Mouse (Mus musculus): ENCODE measurements around the gene Calcoco1. TPM values are rescaled to one million over a fixed set of nuclear protein-coding genes. Genes with fewer than 3 reads are reported as not detected.

Gene Calcoco1
- polyA plus RNA-seq (2012; ENCODE audit: low replicate concordance), result 9.7 and 15.0 TPM in 2 replicates

DNA sequence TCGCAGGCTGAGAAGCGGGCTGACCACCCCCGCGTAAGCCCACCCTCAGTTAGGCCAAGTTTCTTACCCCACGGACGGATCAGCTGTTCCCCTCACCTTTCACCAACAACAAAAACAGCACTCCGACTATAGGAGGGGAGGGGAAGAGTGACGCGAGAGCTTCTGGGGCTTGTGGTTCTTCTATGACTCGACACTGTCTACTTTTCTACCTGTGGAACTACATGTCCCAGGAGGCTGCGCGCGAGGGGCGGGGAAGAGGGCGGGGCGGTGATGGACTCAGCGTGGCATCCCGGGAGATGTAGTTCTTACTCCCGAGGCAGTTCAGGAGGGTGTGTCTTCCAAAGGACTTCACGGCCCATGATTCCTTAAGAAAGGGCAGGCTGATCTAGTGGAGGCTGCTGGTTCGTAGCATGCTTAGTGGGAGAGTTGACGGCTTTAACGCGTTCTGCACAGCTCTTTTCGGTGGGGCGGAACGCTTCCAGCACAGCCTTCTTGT, at the start of gene Calcoco1:
Gene Calcoco1 (minus strand): TSS at position 199 of the 496 bp plus-strand sequence.

GRCm38 (mm10) chr15:102672215-102673071, 49.5 kb downstream of the Calcoco1 start, which contains the start of gene Atp5g2:
Gene Atp5g2, minus strand, starts transcription at chr15:102672352.

Other genes with a start within 250 kb of the Calcoco1 start
- gene Gm10337, start 218.5 kb downstream of the Calcoco1 start, polyA plus RNA-seq (2012; ENCODE audit: low replicate concordance), result not detected in 2 replicates
- 0.99 and 1.2 TPM in 2 replicates for gene Map3k12, start 205.1 kb downstream of the Calcoco1 start, polyA plus RNA-seq (2012; ENCODE audit: low replicate concordance)
- gene Tarbp2, start 204.0 kb downstream of the Calcoco1 start, polyA plus RNA-seq (2012; ENCODE audit: low replicate concordance), result 79.5 and 91.5 TPM in 2 replicates
- gene Npff, start 197.2 kb downstream of the Calcoco1 start, polyA plus RNA-seq (2012; ENCODE audit: low replicate concordance), result 0.91 and 1.0 TPM in 2 replicates
- gene Gm28047, start 97.1 kb downstream of the Calcoco1 start, polyA plus RNA-seq (2012; ENCODE audit: low replicate concordance), result 1.6 TPM in 1 of 2 replicates, not detected in the other
- gene Atf7, start 96.7 kb downstream of the Calcoco1 start, polyA plus RNA-seq (2012; ENCODE audit: low replicate concordance), result 12.2 and 15.7 TPM in 2 replicates
- gene Atp5g2, start 49.8 kb downstream of the Calcoco1 start, polyA plus RNA-seq (2012; ENCODE audit: low replicate concordance), result 18.4 and 237 TPM in 2 replicates
- not detected in 2 replicates for gene Hoxc13, start 198.9 kb upstream of the Calcoco1 start, polyA plus RNA-seq (2012; ENCODE audit: low replicate concordance)
- not detected in 2 replicates for gene Hoxc12, start 214.6 kb upstream of the Calcoco1 start, polyA plus RNA-seq (2012; ENCODE audit: low replicate concordance)
- 0.11 TPM in 1 of 2 replicates, not detected in the other for gene Hoxc11, start 232.2 kb upstream of the Calcoco1 start, polyA plus RNA-seq (2012; ENCODE audit: low replicate concordance)
- gene Hoxc10, start 244.6 kb upstream of the Calcoco1 start, polyA plus RNA-seq (2012; ENCODE audit: low replicate concordance), result 0.18 TPM in 1 of 2 replicates, not detected in the other
- gene Hoxc5, start 245.3 kb upstream of the Calcoco1 start, polyA plus RNA-seq (2012; ENCODE audit: low replicate concordance), result 0.06 TPM in 1 of 2 replicates, not detected in the other